Mouse (Mus musculus): ENCODE measurements around the gene Slc6a13.

- TF ChIP-seq CTCF (IDR thresholded peaks at IDR 0.05; ENCODE audit: low read depth) (no peak), EP300 (IDR thresholded peaks at IDR 0.05; ENCODE audit: low read depth) (no peak)
These were observed 37.5 kb upstream of the Slc6a13 start for GRCm38 (mm10) chr6:121262496-121262895.

Data from heart, postnatal 0 days (tissue).